In genomic region chr7:140047811-140048311, GRCm38 (mm10) we compare ENCODE assay signal across 7 mouse cellular contexts. TPM values are rescaled to one million over a fixed set of nuclear protein-coding genes. Genes with fewer than 3 reads are reported as not detected.
DNase-seq lines count a peak whose midpoint lies in the region; ATAC-seq lines count a peak whose summit lies in the region.

No protein-coding gene starts in this region.

- H3K27ac ChIP-seq in embryonic facial prominence, embryonic 14.5 days (replicated peaks; ENCODE audit: low read depth, low read length): no peak overlapping the region
- no peak overlapping the region for H3K27ac ChIP-seq in hindbrain, embryonic 14.5 days

- peaks cover 81% of the 10 kb centered on the region for H3K27me3 ChIP-seq in embryonic facial prominence, embryonic 14.5 days (replicated peaks; ENCODE audit: control insufficient read depth, insufficient read depth, low read length)
- H3K27me3 ChIP-seq in hindbrain, embryonic 14.5 days (ENCODE audit: control insufficient read depth, insufficient read depth, low read length): peaks cover 68% of the 10 kb centered on the region

- 2% methylated on average over 25 of the region's 33 CpGs for WGBS in embryonic facial prominence, embryonic 14.5 days
- 1% methylated on average over 33 of the region's 33 CpGs for WGBS in hindbrain, embryonic 14.5 days

- no peak for ATAC-seq in embryonic facial prominence, embryonic 14.5 days (ENCODE audit: low read depth)
- no peak for ATAC-seq in hindbrain, embryonic 14.5 days (ENCODE audit: low FRiP score)
- ATAC-seq in megakaryocyte-erythroid progenitor cell, adult 5-6 weeks (replicated peaks; ENCODE audit: low FRiP score, low TSS enrichment, poor library complexity, severe bottlenecking): 0 out of 2 replicates have a peak, but pooled peaks have one; percentile 11

- H3K4me3 ChIP-seq in embryonic facial prominence, embryonic 14.5 days (ENCODE audit: low read depth, low read length): peak overlapping the region; percentile 42
- H3K4me3 ChIP-seq in hindbrain, embryonic 14.5 days (replicated peaks; ENCODE audit: low read length): peak overlapping the region; percentile 46

- H3K4me2 ChIP-seq in embryonic facial prominence, embryonic 14.5 days (ENCODE audit: low read depth, low read length): peak overlapping the region; percentile 66
- peak overlapping the region; percentile 69 for H3K4me2 ChIP-seq in hindbrain, embryonic 14.5 days (replicated peaks)

- H3K36me3 ChIP-seq in embryonic facial prominence, embryonic 14.5 days (ENCODE audit: control insufficient read depth, insufficient read depth, low read length): no peaks in the 10 kb centered on the region
- H3K36me3 ChIP-seq in hindbrain, embryonic 14.5 days (replicated peaks; ENCODE audit: control insufficient read depth, insufficient read depth): no peaks in the 10 kb centered on the region

- H3K9me3 ChIP-seq in embryonic facial prominence, embryonic 14.5 days (ENCODE audit: control insufficient read depth, low read length): no peaks in the 10 kb centered on the region
- no peaks in the 10 kb centered on the region for H3K9me3 ChIP-seq in hindbrain, embryonic 14.5 days (ENCODE audit: control insufficient read depth, low read length)

- peak; percentile 33 for DNase-seq in right cerebral cortex, postnatal 25 days
- DNase-seq in right cerebral cortex, adult 2 months (ENCODE audit: low spot score in 2 of 2): no peak
- peak; percentile 39 for DNase-seq in embryonic facial prominence, embryonic 14.5 days (ENCODE audit: low spot score)
- DNase-seq in hindbrain, embryonic 14.5 days (ENCODE audit: low spot score): no peak
- DNase-seq in urinary bladder, adult 2 months (ENCODE audit: low spot score): no peak
- DNase-seq in layer of hippocampus, adult 9-11 months: no peak

- no peak overlapping the region for H3K9ac ChIP-seq in embryonic facial prominence, embryonic 14.5 days (ENCODE audit: low read depth, low read length)
- peak overlapping the region; percentile 40; the same call in 1 of the 2 replicates for H3K9ac ChIP-seq in hindbrain, embryonic 14.5 days

- H3K4me1 ChIP-seq in embryonic facial prominence, embryonic 14.5 days (ENCODE audit: control insufficient read depth, insufficient read depth, low read length): peaks cover 16% of the 10 kb centered on the region
- peaks cover 19% of the 10 kb centered on the region; the same call in 1 of the 2 replicates for H3K4me1 ChIP-seq in hindbrain, embryonic 14.5 days (replicated peaks; ENCODE audit: control insufficient read depth, insufficient read depth, low read length)

RNA-seq across cellular contexts. Expression of gene Msx3, which starts 1.0 kb away (rescaled TPM):
- not detected in 2 replicates for polyA plus RNA-seq in embryonic facial prominence, embryonic 14.5 days (2014; fragmentation: Nextera tagmentation; extraction: Ambion mirVana)
- polyA plus RNA-seq in hindbrain, embryonic 14.5 days (2014; fragmentation: Nextera tagmentation; extraction: Ambion mirVana): 8.1 and 9.0 TPM in 2 replicates
- not detected in 2 replicates for total RNA-seq in megakaryocyte-erythroid progenitor cell, adult 5-6 weeks (2014; fragmentation: Nextera tagmentation)
- not detected in 2 replicates for total RNA-seq in megakaryocyte-erythroid progenitor cell, adult 5-6 weeks (2017)
- 0.03 TPM in 2 replicates for polyA plus RNA-seq in urinary bladder, adult 2 months (2012; rRNA removed)

RNA-seq across cellular contexts. Expression of gene Tubgcp2, which starts 11.4 kb away (rescaled TPM):
- polyA plus RNA-seq in embryonic facial prominence, embryonic 14.5 days (2014; fragmentation: Nextera tagmentation; extraction: Ambion mirVana): 46.2 and 58.5 TPM in 2 replicates
- 57.8 and 58.7 TPM in 2 replicates for polyA plus RNA-seq in hindbrain, embryonic 14.5 days (2014; fragmentation: Nextera tagmentation; extraction: Ambion mirVana)
- 29.3 and 37.6 TPM in 2 replicates for total RNA-seq in megakaryocyte-erythroid progenitor cell, adult 5-6 weeks (2014; fragmentation: Nextera tagmentation)
- total RNA-seq in megakaryocyte-erythroid progenitor cell, adult 5-6 weeks (2017): 38.2 and 41.2 TPM in 2 replicates
- polyA plus RNA-seq in urinary bladder, adult 2 months (2012; rRNA removed): 33.2 and 33.3 TPM in 2 replicates

RNA-seq across cellular contexts. Expression of gene Zfp511, which starts 11.7 kb away (rescaled TPM):
- 31.1 and 31.4 TPM in 2 replicates for polyA plus RNA-seq in embryonic facial prominence, embryonic 14.5 days (2014; fragmentation: Nextera tagmentation; extraction: Ambion mirVana)
- polyA plus RNA-seq in hindbrain, embryonic 14.5 days (2014; fragmentation: Nextera tagmentation; extraction: Ambion mirVana): 52.3 and 53.2 TPM in 2 replicates
- total RNA-seq in megakaryocyte-erythroid progenitor cell, adult 5-6 weeks (2014; fragmentation: Nextera tagmentation): 21.3 and 34.7 TPM in 2 replicates
- 22.0 and 26.9 TPM in 2 replicates for total RNA-seq in megakaryocyte-erythroid progenitor cell, adult 5-6 weeks (2017)
- 72.4 and 98.7 TPM in 2 replicates for polyA plus RNA-seq in urinary bladder, adult 2 months (2012; rRNA removed)

RNA-seq across cellular contexts. Expression of gene Caly, which starts 34.5 kb away (rescaled TPM):
- polyA plus RNA-seq in embryonic facial prominence, embryonic 14.5 days (2014; fragmentation: Nextera tagmentation; extraction: Ambion mirVana): 3.4 and 3.6 TPM in 2 replicates
- polyA plus RNA-seq in hindbrain, embryonic 14.5 days (2014; fragmentation: Nextera tagmentation; extraction: Ambion mirVana): 257 and 303 TPM in 2 replicates
- not detected in 2 replicates for total RNA-seq in megakaryocyte-erythroid progenitor cell, adult 5-6 weeks (2014; fragmentation: Nextera tagmentation)
- total RNA-seq in megakaryocyte-erythroid progenitor cell, adult 5-6 weeks (2017): not detected in 2 replicates
- 0.83 and 1.0 TPM in 2 replicates for polyA plus RNA-seq in urinary bladder, adult 2 months (2012; rRNA removed)

RNA-seq across cellular contexts. Expression of gene Prap1, which starts 45.3 kb away (rescaled TPM):
- 0.60 TPM in 1 of 2 replicates, not detected in the other for polyA plus RNA-seq in embryonic facial prominence, embryonic 14.5 days (2014; fragmentation: Nextera tagmentation; extraction: Ambion mirVana)
- polyA plus RNA-seq in hindbrain, embryonic 14.5 days (2014; fragmentation: Nextera tagmentation; extraction: Ambion mirVana): not detected in 2 replicates
- not detected in 2 replicates for total RNA-seq in megakaryocyte-erythroid progenitor cell, adult 5-6 weeks (2014; fragmentation: Nextera tagmentation)
- not detected in 2 replicates for total RNA-seq in megakaryocyte-erythroid progenitor cell, adult 5-6 weeks (2017)
- 3.3 TPM in 2 replicates for polyA plus RNA-seq in urinary bladder, adult 2 months (2012; rRNA removed)

Comparison
In these comparisons a context has a peak if more than half of its experiments do, and no peak if none do; other contexts are left out.
1. DNase-seq: peak in right cerebral cortex, postnatal 25 days (single experiment) and embryonic facial prominence, embryonic 14.5 days (single experiment); none in right cerebral cortex, adult 2 months (0 of 2), hindbrain, embryonic 14.5 days (single experiment), urinary bladder, adult 2 months (single experiment) and layer of hippocampus, adult 9-11 months (single experiment).